Mouse (Mus musculus): ENCODE data around the gene Wdr43.
A peak's percentile ranks its signal among the peaks of the same experiment; 100 is the strongest.

GRCm38 (mm10) chr17:71617033-71617362 is 1.3 kb downstream of the Wdr43 start:
- no peak for TF ChIP-seq CTCF (IDR thresholded peaks at IDR 0.05; ENCODE audit: control insufficient read depth, insufficient read depth, insufficient read length)
- TF ChIP-seq MAX (IDR thresholded peaks at IDR 0.05) = peak; percentile 57
- TF ChIP-seq MYOD1 (IDR thresholded peaks at IDR 0.05; ENCODE audit: control insufficient read depth, insufficient read length, low read depth) = no peak
- no peak for TF ChIP-seq USF1 (IDR thresholded peaks at IDR 0.05; ENCODE audit: low read depth)
- TF ChIP-seq FOSL1 (IDR thresholded peaks at IDR 0.05; ENCODE audit: insufficient read depth, low read length, poor library complexity, severe bottlenecking) = no peak
- TF ChIP-seq MYOG (IDR thresholded peaks at IDR 0.05; ENCODE audit: control insufficient read depth, extremely low read depth, insufficient read length) = no peak

Data from C2C12 (cell line).